Mouse (Mus musculus): ENCODE results near the gene Krt4.

Gene Krt4

GRCm38 (mm10) chr15:101895216-101895615, 29.3 kb downstream of the Krt4 start:
- DNase-seq (ENCODE audit: low read depth, low spot score), result no peak

- DNase-seq (ENCODE audit: low read depth, low spot score), result no peak
These were observed 31.7 kb downstream of the Krt4 start, which contains the start of gene Krt76 for GRCm38 (mm10) chr15:101892820-101893219. Krt76 (minus strand) TSS chr15:101892920.

GRCm38 (mm10) chr15:101879776-101880175, 44.8 kb downstream of the Krt4 start:
- DNase-seq (ENCODE audit: low read depth, low spot score), result peak; percentile 64

- no peak for DNase-seq (ENCODE audit: low read depth, low spot score)
These were observed 46.5 kb downstream of the Krt4 start for GRCm38 (mm10) chr15:101878041-101878440.

GRCm38 (mm10) chr15:101874383-101874782, 50.2 kb downstream of the Krt4 start:
- DNase-seq (ENCODE audit: low read depth, low spot score), result no peak

- no peak for DNase-seq (ENCODE audit: low read depth, low spot score)
These were observed 51.3 kb downstream of the Krt4 start for GRCm38 (mm10) chr15:101873231-101873630.

- DNase-seq (ENCODE audit: low read depth, low spot score), result no peak
These were observed 55.1 kb downstream of the Krt4 start, which contains the start of gene Krt77 for GRCm38 (mm10) chr15:101869431-101869830. Krt77 (minus strand) TSS chr15:101869705.
